Mouse (Mus musculus) forelimb bud, embryonic 11.5 days (tissue): ENCODE results near the gene Med25.
A peak's percentile ranks its signal among the peaks of the same experiment; 100 is the strongest.
"Not testable (repeated sequence)": the region's sequence is repeated elsewhere in the genome, so short reads cannot be mapped to it uniquely, and the experiment has no call there.

Experiments used
- DNase-seq: peaks from one replicate; pipeline ENCODE4 v3.0.0-alpha.2; 2012; ENCODE audit warnings: low read depth, low spot score

The Med25 gene

GRCm38 (mm10) chr7:44893197-44893596 lies 685 bp upstream of the Med25 start:
- no peak for DNase-seq

GRCm38 (mm10) chr7:44891611-44892010 lies 901 bp downstream of the Med25 start:
- DNase-seq = no peak

- DNase-seq = no peak
These were observed 1.8 kb downstream of the Med25 start for GRCm38 (mm10) chr7:44890737-44891136.

- no peak for DNase-seq
These were observed 2.3 kb downstream of the Med25 start for GRCm38 (mm10) chr7:44890180-44890579.

- DNase-seq = no peak
These were observed 4.0 kb downstream of the Med25 start for GRCm38 (mm10) chr7:44888256-44889105.

GRCm38 (mm10) chr7:44886964-44887363 lies 5.5 kb downstream of the Med25 start:
- DNase-seq = no peak

- DNase-seq = no peak
These were observed 7.9 kb downstream of the Med25 start for GRCm38 (mm10) chr7:44884637-44885036.

GRCm38 (mm10) chr7:44883036-44883435 lies 9.5 kb downstream of the Med25 start:
- DNase-seq = no peak

GRCm38 (mm10) chr7:44877833-44878232 lies 14.7 kb downstream of the Med25 start:
- no peak for DNase-seq

- not testable (repeated sequence) for DNase-seq
These were observed 20.7 kb downstream of the Med25 start for GRCm38 (mm10) chr7:44871774-44872173.

GRCm38 (mm10) chr7:44871181-44871580 lies 21.3 kb downstream of the Med25 start:
- DNase-seq = no peak

GRCm38 (mm10) chr7:44870614-44871013 lies 21.9 kb downstream of the Med25 start:
- DNase-seq = no peak

- DNase-seq = peak; percentile 95
These were observed 22.6 kb downstream of the Med25 start, which contains the start of gene Ptov1 for GRCm38 (mm10) chr7:44869697-44870528. Gene Ptov1, minus strand, starts transcription at chr7:44869788.

- peak; percentile 53 for DNase-seq
These were observed 23.4 kb downstream of the Med25 start for GRCm38 (mm10) chr7:44868919-44869696.

- no peak for DNase-seq
These were observed 24.0 kb downstream of the Med25 start for GRCm38 (mm10) chr7:44868465-44868864.

- no peak for DNase-seq
These were observed 24.7 kb downstream of the Med25 start for GRCm38 (mm10) chr7:44867802-44868201.

GRCm38 (mm10) chr7:44867010-44867702 lies 25.4 kb downstream of the Med25 start:
- no peak for DNase-seq

- DNase-seq = no peak
These were observed 26.1 kb downstream of the Med25 start for GRCm38 (mm10) chr7:44866276-44867009.

GRCm38 (mm10) chr7:44864595-44865542 lies 27.6 kb downstream of the Med25 start:
- DNase-seq = no peak
